Mouse (Mus musculus) CH12.LX (cell line): ENCODE data around the gene Pik3ip1. TPM values are rescaled to one million over a fixed set of nuclear protein-coding genes. Genes with fewer than 3 reads are reported as not detected.

Experiments
- DNase-seq: peaks from one replicate; pipeline ENCODE4 v3.0.0-alpha.2; 2013; ENCODE audit errors: extremely low read depth
- H3K27ac ChIP-seq: 2 replicates; pipeline ENCODE4 v1.5.1; 2012; ENCODE audit warnings: low read depth, mild to moderate bottlenecking, control low read depth, moderate library complexity; ENCODE audit not compliant: insufficient read depth
- H3K27me3 ChIP-seq: replicated peaks from 2 replicates; pipeline ENCODE3; 2012; ENCODE audit warnings: inconsistent platforms
- H3K36me3 ChIP-seq, 2 experiments: replicated peaks in 1 of 2; 2 replicates each; pipeline versions ENCODE3 to v1.6.1; 2012; ENCODE audit warnings: inconsistent platforms in 1 of 2, low read length in 1 of 2, mild to moderate bottlenecking in 1 of 2, mixed read lengths in 1 of 2, moderate library complexity in 1 of 2; ENCODE audit not compliant: control insufficient read depth in 1 of 2, insufficient read depth in 1 of 2
- H3K4me1 ChIP-seq, 2 experiments: 2 replicates each; pipeline ENCODE4 v1.6.1; 2012; ENCODE audit warnings: inconsistent platforms in 1 of 2, moderate library complexity in 1 of 2; ENCODE audit not compliant: insufficient read depth in 2 of 2, control insufficient read depth in 1 of 2
- H3K4me2 ChIP-seq: 2 replicates; pipeline ENCODE4 v1.6.1; 2012; ENCODE audit warnings: low read depth, mild to moderate bottlenecking, control low read depth; ENCODE audit not compliant: poor library complexity, insufficient read depth, severe bottlenecking
- H3K4me3 ChIP-seq, 3 experiments: fragments of 150-350 bp in 1 of 3; sonication (generic) in 1 of 3; replicated peaks in 1 of 3; 2 replicates each; pipeline versions ENCODE3 to v1.5.1; 2011 to 2012; ENCODE audit warnings: low read depth in 2 of 3, low read length in 2 of 3, mild to moderate bottlenecking in 2 of 3, moderate library complexity in 2 of 3, control low read depth in 1 of 3, improper control_type of control experiment in 1 of 3, inconsistent platforms in 1 of 3, mixed read lengths in 1 of 3; ENCODE audit not compliant: poor library complexity in 1 of 3
- H3K79me2 ChIP-seq: replicated peaks from 2 replicates; pipeline ENCODE4 v1.6.1; 2012; ENCODE audit warnings: mild to moderate bottlenecking, moderate library complexity; ENCODE audit not compliant: control insufficient read depth, poor library complexity, insufficient read depth, severe bottlenecking; ENCODE audit errors: extremely low read depth
- H3K9ac ChIP-seq: 2 replicates; pipeline ENCODE4 v1.6.1; 2012; ENCODE audit warnings: low read depth, mild to moderate bottlenecking, control low read depth, moderate library complexity; ENCODE audit not compliant: insufficient read depth
- H3K9me3 ChIP-seq: replicated peaks from 2 replicates; pipeline ENCODE3; 2012; ENCODE audit warnings: low read length, inconsistent platforms, mixed read lengths
- BHLHE40 ChIP-seq: IDR thresholded peaks from 2 replicates; pipeline ENCODE4 v1.6.1; 2011; ENCODE audit warnings: mild to moderate bottlenecking, low read depth, low read length, improper control_type of control experiment
- CTCF ChIP-seq, 2 experiments: IDR thresholded peaks in 1 of 2; conservative IDR thresholded peaks in 1 of 2; 2 replicates each; pipeline ENCODE4 v1.5.1; 2011 to 2012; ENCODE audit warnings: low read depth in 2 of 2, low read length in 2 of 2, improper control_type of control experiment in 1 of 2, inconsistent platforms in 1 of 2, mild to moderate bottlenecking in 1 of 2, moderate library complexity in 1 of 2
- ELF1 ChIP-seq: IDR thresholded peaks from 2 replicates; pipeline ENCODE4 v1.6.1; 2014; ENCODE audit warnings: low read depth, mild to moderate bottlenecking, inconsistent platforms, low read length, improper control_type of control experiment
- EP300 ChIP-seq: IDR thresholded peaks from 2 replicates; pipeline ENCODE4 v1.6.1; 2011; ENCODE audit warnings: low read length, improper control_type of control experiment
- ETS1 ChIP-seq: conservative IDR thresholded peaks from 2 replicates; pipeline ENCODE4 v1.6.1; 2012; ENCODE audit warnings: low read depth, mild to moderate bottlenecking, inconsistent platforms, low read length, improper control_type of control experiment, moderate library complexity
- HCFC1 ChIP-seq: IDR thresholded peaks from 2 replicates; pipeline ENCODE4 v1.6.1; 2012; ENCODE audit warnings: low read depth, mild to moderate bottlenecking, inconsistent platforms, low read length, improper control_type of control experiment
- IRF4 ChIP-seq: IDR thresholded peaks from 2 replicates; pipeline ENCODE4 v1.6.1; 2014; ENCODE audit warnings: low read depth, mild to moderate bottlenecking, inconsistent platforms, low read length, improper control_type of control experiment
- KAT2A ChIP-seq: IDR thresholded peaks from 2 replicates; pipeline ENCODE4 v1.6.1; 2012; ENCODE audit warnings: low read length, improper control_type of control experiment, inconsistent platforms; ENCODE audit not compliant: insufficient replicate concordance
- MAX ChIP-seq: IDR thresholded peaks from 2 replicates; pipeline ENCODE4 v1.6.1; 2011; ENCODE audit warnings: low read length, improper control_type of control experiment
- MAZ ChIP-seq: IDR thresholded peaks from 2 replicates; pipeline ENCODE4 v1.6.1; 2012; ENCODE audit warnings: low read depth, mild to moderate bottlenecking, inconsistent platforms, low read length, improper control_type of control experiment, moderate library complexity
- MXI1 ChIP-seq: IDR thresholded peaks from 2 replicates; pipeline ENCODE4 v1.6.1; 2011; ENCODE audit warnings: mild to moderate bottlenecking, low read depth, low read length, improper control_type of control experiment
- NELFE ChIP-seq: IDR thresholded peaks from 2 replicates; pipeline ENCODE4 v1.6.1; 2011; ENCODE audit warnings: low read depth, low read length, improper control_type of control experiment
- PAX5 ChIP-seq: IDR thresholded peaks from 2 replicates; pipeline ENCODE4 v1.6.1; 2012; ENCODE audit warnings: low read length, inconsistent platforms, mixed read lengths
- POLR2A ChIP-seq: IDR thresholded peaks from 2 replicates; pipeline ENCODE4 v1.6.1; 2011; ENCODE audit warnings: low read depth, mild to moderate bottlenecking, improper control_type of control experiment, low read length
- POLR2AphosphoS2 ChIP-seq: IDR thresholded peaks from 2 replicates; pipeline ENCODE4 v1.6.1; 2011; ENCODE audit warnings: low read depth, low read length, improper control_type of control experiment
- RAD21 ChIP-seq: IDR thresholded peaks from 2 replicates; pipeline ENCODE4 v1.6.1; 2011; ENCODE audit warnings: low read depth, mild to moderate bottlenecking, low read length, improper control_type of control experiment, moderate library complexity
- SIN3A ChIP-seq: IDR thresholded peaks from 2 replicates; pipeline ENCODE4 v1.6.1; 2012; ENCODE audit warnings: low read length, improper control_type of control experiment, inconsistent platforms
- SMC3 ChIP-seq: IDR thresholded peaks from 2 replicates; pipeline ENCODE4 v1.6.1; 2011; ENCODE audit warnings: low read depth, low read length, improper control_type of control experiment
- TBP ChIP-seq: conservative IDR thresholded peaks from 2 replicates; pipeline ENCODE4 v1.6.1; 2011; ENCODE audit warnings: low read depth, low read length, improper control_type of control experiment
- TCF12 ChIP-seq: IDR thresholded peaks from 2 replicates; pipeline ENCODE4 v1.6.1; 2014; ENCODE audit warnings: low read depth, mild to moderate bottlenecking, inconsistent platforms, low read length, improper control_type of control experiment
- UBTF ChIP-seq: IDR thresholded peaks from 2 replicates; pipeline ENCODE4 v1.6.1; 2012; ENCODE audit warnings: low read depth, mild to moderate bottlenecking, inconsistent platforms, low read length, improper control_type of control experiment, moderate library complexity
- ZMIZ1 ChIP-seq: IDR thresholded peaks from 2 replicates; pipeline ENCODE4 v1.6.1; 2012; ENCODE audit warnings: low read depth, mild to moderate bottlenecking, inconsistent platforms, low read length, improper control_type of control experiment
- dilution Hi-C: fragments of 300-500 bp; cut with MboI; formaldehyde crosslinking; loops from 2 replicates; pipeline ENCODE4 v1.14.3; 2020; ENCODE audit warnings: low sequenced_read_pairs; ENCODE audit not compliant: extremely low pct_unique_long_range_greater_than_20kb, extremely low pct_ligation_motif_present
- in situ Hi-C: fragments of 300-500 bp; cut with MboI; formaldehyde crosslinking; loops from 3 replicates; pipeline ENCODE4 v1.14.3; 2019; ENCODE audit warnings: low sequenced_read_pairs, low pct_ligation_motif_present, low pct_unique_long_range_greater_than_20kb, mixed read lengths
- polyA plus RNA-seq: library from polyadenylated mRNA; unstranded; fragments of >175 nt; gene quantifications from 2 replicates; pipeline ENCODE4 v1.2.1, GENCODE M21; 2012; ENCODE audit warnings: low read depth; ENCODE audit not compliant: insufficient read length
- total RNA-seq, 2 experiments: library from RNA; depleted of rRNA; stranded (reverse); fragments of 300-350 nt in 1 of 2; fragments of >200 nt in 1 of 2; gene quantifications; 2 replicates each; pipeline ENCODE4 v1.2.3; 2012 to 2014

Pik3ip1 gene
- total and polyA plus RNA-seq, 3 experiments = 0.39 to 2.6 (median 1.3) TPM

DNA sequence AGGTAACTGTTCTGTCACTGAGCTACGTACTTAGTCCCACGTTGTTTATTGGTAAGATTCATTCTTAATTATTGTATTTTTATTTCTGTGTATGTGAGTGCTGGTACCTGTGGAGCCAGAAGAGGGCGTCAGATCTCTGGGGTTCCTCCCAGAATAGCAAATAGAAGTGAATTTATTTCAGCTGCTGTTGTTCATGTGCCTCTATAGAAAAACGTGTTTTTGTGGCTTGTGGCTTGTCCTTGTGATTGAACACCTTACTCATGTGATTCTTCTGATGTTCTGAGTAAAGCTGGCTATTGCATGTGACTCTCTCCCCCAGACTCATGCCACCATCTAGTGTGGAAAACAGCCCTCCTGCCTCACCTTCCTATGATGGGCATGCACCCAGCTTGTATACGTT is 1.9 kb upstream of the Pik3ip1 start:
- H3K9ac ChIP-seq = no peak overlapping the region
- peak in 1 of 2 experiments; percentile 37; a peak in 1 of 4 replicates for TF ChIP-seq CTCF (conservative IDR thresholded peaks at IDR 0.05 in 1 of 2, IDR thresholded peaks at IDR 0.05 in 1 of 2; ENCODE audit: low read depth in 2 of 2, low read length in 2 of 2)
- TF ChIP-seq NELFE = no peak
- no peak for TF ChIP-seq TBP
- peak; percentile 44; the same call in 1 of the 2 replicates for TF ChIP-seq BHLHE40
- TF ChIP-seq, all 38 proteins: peak for 2
- in situ Hi-C loops = no loop called here
- Histone ChIP-seq H3K4me2 (no peak overlapping the region), H3K27ac (no peak overlapping the region), H3K9me3 (peaks cover 8% of the 10 kb centered on the region), H3K27me3 (no peaks in the 10 kb centered on the region), H3K36me3 (peaks cover 2 to 3% of the 10 kb centered on the region in 2 experiments), H3K4me3 (no peak overlapping the region), H3K79me2 (no peaks in the 10 kb centered on the region), H3K4me1 (peaks cover 4 to 36% of the 10 kb centered on the region in 2 experiments; a peak in 2 of 4 replicates)
- DNase-seq = no peak
- dilution Hi-C loops = no loop called here

DNA sequence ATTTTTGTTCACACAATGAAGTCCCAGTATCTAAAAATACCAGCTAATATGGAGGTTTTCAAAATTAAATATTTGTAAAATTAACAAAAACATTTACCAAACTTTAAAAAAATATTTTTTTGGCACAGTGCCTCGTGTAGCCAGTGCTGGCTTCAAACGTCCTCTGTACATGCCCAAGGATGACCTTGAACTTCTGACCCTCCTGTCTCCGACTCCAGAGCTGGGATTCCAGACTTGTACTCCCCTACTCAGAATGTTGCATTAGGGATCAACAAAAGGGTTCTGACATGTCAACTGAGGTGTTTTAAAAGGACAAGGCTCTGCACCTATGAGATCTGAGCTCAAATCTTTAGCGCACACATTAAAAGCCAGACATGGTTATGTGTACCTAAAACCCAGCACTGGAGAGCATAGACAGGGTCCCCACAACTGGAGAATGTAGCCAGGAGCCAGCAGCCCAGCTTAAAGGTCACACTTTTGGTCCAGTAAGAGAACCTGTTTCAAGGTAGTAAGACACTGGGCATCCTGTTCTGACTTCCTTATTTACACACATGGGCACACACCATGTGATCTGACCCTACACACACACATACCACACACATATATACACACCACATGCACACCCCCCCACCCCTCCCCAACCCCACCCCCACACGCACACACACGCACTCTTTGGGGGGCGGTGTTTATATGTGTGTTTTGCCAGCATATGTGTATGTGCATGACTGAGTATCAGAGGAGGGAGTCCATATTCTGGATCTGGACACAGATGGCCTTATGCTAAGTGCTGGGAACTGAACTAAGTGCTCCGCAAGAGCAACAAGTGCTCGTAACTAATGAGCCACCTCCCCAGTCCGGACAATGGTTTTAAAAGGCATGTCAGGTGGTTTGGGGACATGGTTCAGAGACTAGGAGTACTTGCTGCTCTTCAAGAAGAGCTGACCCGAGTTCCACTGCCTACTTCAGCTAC is 1.1 kb upstream of the Pik3ip1 start:
- no peak overlapping the region for H3K4me2 ChIP-seq
- H3K4me1 ChIP-seq = peaks cover 4 to 37% of the 10 kb centered on the region in 2 experiments; a peak in 2 of 4 replicates
- H3K4me3 ChIP-seq = no peak overlapping the region
- H3K9me3 ChIP-seq = peaks cover 8% of the 10 kb centered on the region
- H3K36me3 ChIP-seq = no peaks in the 10 kb centered on the region
- TF ChIP-seq POLR2AphosphoS2 (no peak), ZMIZ1 (no peak), UBTF (no peak), IRF4 (no peak), POLR2A (no peak), PAX5 (no peak), SMC3 (no peak)
- H3K27me3 ChIP-seq = no peaks in the 10 kb centered on the region
- dilution Hi-C loops (no loop called here), in situ Hi-C loops (no loop called here)
- H3K9ac ChIP-seq = no peak overlapping the region
- H3K79me2 ChIP-seq = no peaks in the 10 kb centered on the region
- no peak for DNase-seq
- no peak overlapping the region for H3K27ac ChIP-seq

DNA sequence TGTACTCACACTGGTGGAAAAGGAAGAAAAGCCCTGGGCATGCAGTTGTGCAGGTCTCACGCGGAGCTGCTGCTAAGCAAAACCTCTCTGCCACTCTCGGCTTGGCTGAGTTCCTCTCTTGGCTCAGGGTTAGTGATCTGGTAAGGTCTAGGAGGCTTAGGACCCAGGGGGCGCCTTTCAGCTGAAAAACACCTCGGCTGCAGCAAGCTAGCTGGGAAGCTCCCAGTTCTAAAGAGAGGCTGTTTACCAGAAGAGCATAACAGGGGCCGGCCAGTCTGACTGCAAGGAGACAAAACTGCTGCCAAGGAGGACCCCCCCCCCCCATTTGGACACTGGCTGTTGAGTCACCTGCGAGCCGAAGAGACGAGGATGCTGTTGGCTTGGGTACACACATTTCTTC is 365 bp downstream of the Pik3ip1 start:
- dilution Hi-C loops = no loop called here
- TF ChIP-seq ELF1 = peak; percentile 49
- no peak for TF ChIP-seq PAX5
- peak; percentile 36 for TF ChIP-seq SMC3
- TF ChIP-seq EP300 = no peak
- TF ChIP-seq MXI1 = peak; percentile 20; the same call in 1 of the 2 replicates
- TF ChIP-seq TCF12 = 0 out of 2 replicates have a peak, but pooled peaks have one; percentile 13
- peak; percentile 42; the same call in 1 of the 2 replicates for TF ChIP-seq HCFC1
- peak; percentile 37 for TF ChIP-seq RAD21
- TF ChIP-seq ETS1 = peak; percentile 25; the same call in 1 of the 2 replicates
- 0 out of 2 replicates have a peak, but pooled peaks have one; percentile 39 for TF ChIP-seq NELFE
- peak; percentile 41; the same call in 1 of the 2 replicates for TF ChIP-seq MAX
- peak; percentile 72 for TF ChIP-seq IRF4
- peak in 1 of 2 experiments; percentile 72; a peak in 2 of 4 replicates for TF ChIP-seq CTCF (conservative IDR thresholded peaks at IDR 0.05 in 1 of 2, IDR thresholded peaks at IDR 0.05 in 1 of 2; ENCODE audit: low read depth in 2 of 2, low read length in 2 of 2)
- no peak for TF ChIP-seq POLR2A
- no peak for TF ChIP-seq KAT2A
- TF ChIP-seq BHLHE40 = peak; percentile 34; the same call in 1 of the 2 replicates
- no peak for TF ChIP-seq MAZ
- peak; percentile 71; the same call in 1 of the 2 replicates for TF ChIP-seq SIN3A

More for the DNA sequence above, 365 bp downstream of the Pik3ip1 start:
- Histone ChIP-seq H3K27me3 (no peaks in the 10 kb centered on the region), H3K9me3 (peaks cover 8% of the 10 kb centered on the region), H3K4me3 (peak overlapping the region; percentile 19 to 45 (median 23)), H3K27ac (no peak overlapping the region), H3K79me2 (no peaks in the 10 kb centered on the region), H3K4me2 (peak overlapping the region; percentile 94), H3K9ac (no peak overlapping the region), H3K4me1 (peaks cover 13 to 51% of the 10 kb centered on the region in 2 experiments), H3K36me3 (no peaks in the 10 kb centered on the region)
- in situ Hi-C loops = no loop called here
- peak; percentile 66 for DNase-seq
